Mouse (Mus musculus) hindbrain, embryonic 10.5 days (tissue): ENCODE measurements around the gene 1700069L16Rik. TPM values are rescaled to one million over a fixed set of nuclear protein-coding genes. Genes with fewer than 3 reads are reported as not detected.

Experiments used
- DNase-seq: peaks from one replicate; pipeline ENCODE4 v3.0.0-alpha.2; 2017; ENCODE audit warnings: low spot score
- H3K27ac ChIP-seq: fragments of 300-500 bp; sonication (generic); 2 replicates; pipeline ENCODE4 v1.5.1; 2016; ENCODE audit warnings: mild to moderate bottlenecking, moderate library complexity
- H3K27me3 ChIP-seq: fragments of 300-500 bp; sonication (generic); 2 replicates; pipeline ENCODE4 v1.6.1; 2016; ENCODE audit warnings: mild to moderate bottlenecking; ENCODE audit not compliant: poor library complexity, insufficient read depth, severe bottlenecking
- H3K36me3 ChIP-seq: fragments of 300-500 bp; sonication (generic); 2 replicates; pipeline ENCODE4 v1.6.1; 2016; ENCODE audit warnings: mild to moderate bottlenecking, moderate library complexity
- H3K4me1 ChIP-seq: fragments of 300-500 bp; sonication (generic); replicated peaks from 2 replicates; pipeline ENCODE4 v1.6.1; 2016; ENCODE audit warnings: mild to moderate bottlenecking
- H3K4me3 ChIP-seq: fragments of 300-500 bp; sonication (generic); 2 replicates; pipeline ENCODE4 v1.5.1; 2016; ENCODE audit warnings: mild to moderate bottlenecking, moderate library complexity
- H3K9me3 ChIP-seq: fragments of 300-500 bp; sonication (generic); 2 replicates; pipeline ENCODE4 v1.6.1; 2016; ENCODE audit warnings: mild to moderate bottlenecking, moderate library complexity
- WGBS: fragments of 180-500 bp; shearing (Covaris S2); methylation state at CpG from one replicate; pipeline ENCODE4 v1.1.7; 2016; 5-methylcytosine and 5-hydroxymethylcytosine counted together
- polyA plus RNA-seq: library from polyadenylated mRNA; unstranded; fragments of >200 nt; fragmentation: Nextera tagmentation; extraction: Ambion mirVana; gene quantifications from 2 replicates; pipeline ENCODE4 v1.2.1, GENCODE M21; 2016

The 1700069L16Rik gene
- polyA plus RNA-seq, 1 experiment from 2014 or later, result not detected

DNA sequence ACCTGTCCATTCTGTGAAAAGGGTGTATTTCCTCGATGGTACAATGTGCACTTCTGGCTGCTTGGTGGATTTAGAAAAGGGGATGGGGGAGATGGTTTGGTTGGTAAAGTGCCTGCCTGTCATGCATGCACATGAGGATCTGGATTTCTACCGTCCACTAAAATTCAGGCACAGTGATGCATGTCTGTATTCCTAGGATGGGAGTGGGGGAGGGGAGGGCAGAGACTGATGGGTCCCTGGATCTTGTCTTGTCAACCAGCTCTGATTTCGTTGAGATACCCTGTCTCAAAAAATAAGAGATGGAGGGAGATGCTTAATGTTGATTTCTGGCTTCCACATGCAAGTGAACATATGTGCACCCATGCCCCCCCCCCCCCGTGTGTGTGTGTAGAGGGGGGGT lies 30.6 kb downstream of the 1700069L16Rik start:
- H3K4me3 ChIP-seq, result no peak overlapping the region
- 74% methylated on average over 4 of the region's 4 CpGs for WGBS
- H3K4me1 ChIP-seq, result peaks cover 25% of the 10 kb centered on the region
- H3K36me3 ChIP-seq, result no peaks in the 10 kb centered on the region
- no peak for DNase-seq
- no peak overlapping the region for H3K27ac ChIP-seq
- H3K9me3 ChIP-seq, result peaks cover 6% of the 10 kb centered on the region
- H3K27me3 ChIP-seq, result no peaks in the 10 kb centered on the region

DNA sequence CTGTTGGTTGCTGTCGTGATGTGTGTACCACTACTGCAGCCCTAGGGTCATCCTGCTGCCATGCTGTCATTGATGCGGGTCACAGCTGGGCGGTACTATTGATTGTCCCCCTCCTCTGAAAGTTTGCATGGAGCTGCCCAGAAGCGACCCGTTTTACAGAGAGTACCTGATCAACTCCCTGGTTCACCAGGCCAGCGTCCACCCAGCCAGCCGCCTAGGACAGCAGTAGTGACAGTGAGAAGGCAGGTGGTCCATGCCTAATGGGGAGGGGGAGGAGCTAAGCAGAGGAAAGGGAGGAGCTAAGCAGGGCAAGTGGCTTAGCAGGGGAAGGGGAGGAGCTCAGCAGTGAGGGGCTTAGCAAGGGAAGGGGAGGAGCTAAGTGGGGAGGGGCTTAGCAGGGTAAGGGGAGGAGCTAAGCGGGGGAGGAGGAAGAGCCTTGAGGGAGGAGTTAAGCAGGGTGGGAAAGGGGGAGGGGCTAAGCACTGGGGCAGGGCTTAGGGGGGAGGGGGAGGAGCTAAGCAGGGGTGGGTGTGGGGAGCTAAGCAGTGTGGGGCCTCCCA lies 31.3 kb downstream of the 1700069L16Rik start:
- peaks cover 29% of the 10 kb centered on the region for H3K4me1 ChIP-seq
- no peak overlapping the region for H3K27ac ChIP-seq
- no peak for DNase-seq
- H3K27me3 ChIP-seq, result no peaks in the 10 kb centered on the region
- 87% methylated on average over 8 of the region's 8 CpGs for WGBS
- no peak overlapping the region for H3K4me3 ChIP-seq
- H3K9me3 ChIP-seq, result peaks cover 6% of the 10 kb centered on the region
- no peaks in the 10 kb centered on the region for H3K36me3 ChIP-seq

DNA sequence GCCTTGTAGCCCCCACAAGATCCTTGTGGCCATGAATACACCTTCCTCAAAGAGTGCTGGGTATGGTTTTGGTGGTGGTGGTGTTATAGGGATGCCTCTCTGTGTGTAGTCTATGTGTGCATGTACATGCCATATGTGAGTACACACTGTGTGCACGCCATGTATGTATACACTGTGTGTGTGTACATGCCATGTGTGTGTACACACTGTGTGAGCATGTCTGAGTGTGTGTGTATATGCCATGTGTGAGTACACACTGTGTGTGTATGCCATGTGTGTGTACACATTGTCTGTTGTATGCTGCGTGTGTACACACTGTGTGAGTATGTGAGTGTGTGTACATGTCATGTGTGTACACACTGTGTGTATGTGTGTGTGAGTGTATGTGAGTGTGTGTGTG lies 33.7 kb downstream of the 1700069L16Rik start:
- no peaks in the 10 kb centered on the region for H3K27me3 ChIP-seq
- 92% methylated on average over 2 of the region's 2 CpGs for WGBS
- H3K9me3 ChIP-seq, result peaks cover 6% of the 10 kb centered on the region
- no peak for DNase-seq
- H3K27ac ChIP-seq, result no peak overlapping the region
- no peaks in the 10 kb centered on the region for H3K36me3 ChIP-seq
- peaks cover 29% of the 10 kb centered on the region for H3K4me1 ChIP-seq
- no peak overlapping the region for H3K4me3 ChIP-seq

GRCm38 (mm10) chr5:113690069-113690548 lies 34.5 kb downstream of the 1700069L16Rik start:
- Histone ChIP-seq H3K27me3 (no peaks in the 10 kb centered on the region), H3K9me3 (peaks cover 6% of the 10 kb centered on the region), H3K4me3 (no peak overlapping the region), H3K36me3 (no peaks in the 10 kb centered on the region), H3K4me1 (peaks cover 29% of the 10 kb centered on the region), H3K27ac (no peak overlapping the region)
- 70% methylated on average over 15 of the region's 15 CpGs for WGBS
- DNase-seq, result no peak

DNA sequence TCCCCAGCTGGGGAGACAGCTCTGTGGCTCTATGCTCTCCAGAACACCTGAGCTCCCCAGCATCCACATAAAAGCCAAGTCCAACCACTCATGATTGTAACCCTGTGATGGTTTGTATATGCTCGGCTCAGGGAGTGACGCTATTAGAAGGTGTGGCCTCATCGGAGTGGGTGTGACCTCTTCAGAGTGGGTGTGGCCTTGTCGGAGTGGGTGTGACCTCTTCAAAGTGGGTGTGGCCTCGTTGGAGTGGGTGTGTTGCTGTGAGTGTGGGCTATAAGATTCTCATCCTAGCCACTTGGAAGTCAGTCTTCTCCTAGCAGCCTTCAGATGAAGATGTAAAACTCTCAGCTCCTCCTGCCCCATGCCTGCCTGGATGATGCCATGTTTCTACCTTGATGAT lies 37.1 kb downstream of the 1700069L16Rik start:
- 85% methylated on average over 5 of the region's 5 CpGs for WGBS
- H3K9me3 ChIP-seq, result no peaks in the 10 kb centered on the region; the same call in 1 of the 2 replicates
- no peak overlapping the region for H3K4me3 ChIP-seq
- H3K27me3 ChIP-seq, result no peaks in the 10 kb centered on the region
- no peak for DNase-seq
- no peaks in the 10 kb centered on the region for H3K36me3 ChIP-seq
- peaks cover 24% of the 10 kb centered on the region for H3K4me1 ChIP-seq
- no peak overlapping the region for H3K27ac ChIP-seq

DNA sequence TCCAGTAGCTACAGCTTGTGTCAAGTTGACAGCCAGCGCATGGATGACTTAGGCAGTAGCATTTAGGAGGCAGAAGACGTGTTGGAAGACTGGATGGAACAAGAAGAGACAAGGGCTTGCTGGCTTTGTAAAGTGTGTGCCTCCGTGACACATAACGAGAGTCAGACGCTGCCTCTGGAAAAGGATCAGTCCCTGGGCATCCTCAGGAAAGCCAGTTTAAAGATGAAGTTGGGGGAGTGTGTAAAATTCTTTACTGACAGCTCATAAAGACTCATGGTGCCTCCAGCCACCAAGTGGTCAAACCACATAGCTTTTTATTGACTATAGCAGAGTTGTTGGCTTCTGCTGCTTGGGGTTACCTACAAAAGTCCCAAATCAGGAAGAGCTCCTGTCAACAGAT lies 39.1 kb downstream of the 1700069L16Rik start:
- Histone ChIP-seq H3K27me3 (no peaks in the 10 kb centered on the region), H3K4me1 (peaks cover 30% of the 10 kb centered on the region), H3K27ac (no peak overlapping the region), H3K4me3 (no peak overlapping the region), H3K9me3 (no peaks in the 10 kb centered on the region; the same call in 1 of the 2 replicates), H3K36me3 (no peaks in the 10 kb centered on the region)
- 78% methylated on average over 5 of the region's 5 CpGs for WGBS
- no peak for DNase-seq

- H3K9me3 ChIP-seq, result peaks cover 3% of the 10 kb centered on the region; the same call in 1 of the 2 replicates
- DNase-seq, result no peak
- no peaks in the 10 kb centered on the region for H3K36me3 ChIP-seq
- no peak overlapping the region for H3K4me3 ChIP-seq
- H3K27me3 ChIP-seq, result no peaks in the 10 kb centered on the region
- peaks cover 17% of the 10 kb centered on the region for H3K4me1 ChIP-seq
- WGBS, result 73% methylated on average over 5 of the region's 5 CpGs
- H3K27ac ChIP-seq, result 0 out of 2 replicates have a peak overlapping the region, but pooled peaks have one; percentile 16
Observed at GRCm38 (mm10) chr5:113683246-113683645, 41.3 kb downstream of the 1700069L16Rik start.

DNA sequence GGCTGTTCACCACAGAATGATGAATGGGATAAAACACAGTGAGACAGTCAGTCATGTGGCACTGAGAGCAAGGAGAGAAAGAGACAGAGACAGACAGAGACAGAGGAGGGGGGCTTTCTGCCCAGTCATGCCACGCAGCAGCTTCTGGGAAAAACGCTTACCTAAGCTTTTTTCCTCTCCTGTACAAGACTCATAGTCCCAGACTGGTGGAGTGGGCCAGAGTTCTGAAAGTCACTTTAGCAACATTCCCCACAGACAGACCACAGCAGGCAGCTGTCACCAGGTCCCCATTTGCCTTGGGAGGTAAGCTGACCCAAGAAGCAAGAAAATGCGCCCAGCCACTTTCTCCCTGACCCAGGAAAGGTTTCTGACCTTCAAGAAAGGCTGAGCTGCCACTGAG lies 42.1 kb downstream of the 1700069L16Rik start:
- H3K4me3 ChIP-seq, result no peak overlapping the region
- no peaks in the 10 kb centered on the region for H3K27me3 ChIP-seq
- H3K4me1 ChIP-seq, result peaks cover 17% of the 10 kb centered on the region
- no peaks in the 10 kb centered on the region for H3K36me3 ChIP-seq
- H3K9me3 ChIP-seq, result peaks cover 3% of the 10 kb centered on the region; the same call in 1 of the 2 replicates
- WGBS, result 83% methylated on average over 3 of the region's 3 CpGs
- H3K27ac ChIP-seq, result no peak overlapping the region
- DNase-seq, result no peak

DNA sequence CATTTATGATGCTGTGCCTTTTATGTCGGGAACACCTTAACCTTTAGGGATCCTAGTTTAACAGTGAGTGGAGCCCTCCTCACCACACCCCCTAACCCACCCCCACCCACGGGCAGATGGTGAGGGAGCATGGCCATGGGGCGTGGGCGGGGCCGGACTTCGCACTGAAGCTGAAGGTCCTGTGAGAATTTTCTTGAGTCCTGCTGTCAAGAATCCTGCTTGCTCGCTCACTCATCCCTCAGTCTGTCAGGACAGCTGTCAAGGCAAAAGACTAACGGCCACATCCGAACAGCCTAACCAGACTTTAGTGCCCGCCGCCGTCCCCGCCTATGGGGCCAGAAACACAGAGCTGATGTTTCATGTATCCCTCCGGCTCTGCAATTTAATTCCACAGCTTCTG lies 43.4 kb downstream of the 1700069L16Rik start:
- Histone ChIP-seq H3K36me3 (no peaks in the 10 kb centered on the region), H3K27ac (0 out of 2 replicates have a peak overlapping the region, but pooled peaks have one; percentile 30), H3K4me1 (peaks cover 17% of the 10 kb centered on the region), H3K9me3 (0 out of 2 replicates have a peak, but pooled peaks cover 3% of the 10 kb centered on the region), H3K27me3 (no peaks in the 10 kb centered on the region), H3K4me3 (no peak overlapping the region)
- 77% methylated on average over 14 of the region's 14 CpGs for WGBS
- DNase-seq, result peak; percentile 16

GRCm38 (mm10) chr5:113679509-113679908 lies 45.1 kb downstream of the 1700069L16Rik start:
- no peak for DNase-seq
- Histone ChIP-seq H3K4me3 (no peak overlapping the region), H3K4me1 (peaks cover 17% of the 10 kb centered on the region), H3K27ac (no peak overlapping the region), H3K27me3 (no peaks in the 10 kb centered on the region), H3K9me3 (0 out of 2 replicates have a peak, but pooled peaks cover 3% of the 10 kb centered on the region), H3K36me3 (no peaks in the 10 kb centered on the region)
- WGBS, result 91% methylated on average over 4 of the region's 4 CpGs

DNA sequence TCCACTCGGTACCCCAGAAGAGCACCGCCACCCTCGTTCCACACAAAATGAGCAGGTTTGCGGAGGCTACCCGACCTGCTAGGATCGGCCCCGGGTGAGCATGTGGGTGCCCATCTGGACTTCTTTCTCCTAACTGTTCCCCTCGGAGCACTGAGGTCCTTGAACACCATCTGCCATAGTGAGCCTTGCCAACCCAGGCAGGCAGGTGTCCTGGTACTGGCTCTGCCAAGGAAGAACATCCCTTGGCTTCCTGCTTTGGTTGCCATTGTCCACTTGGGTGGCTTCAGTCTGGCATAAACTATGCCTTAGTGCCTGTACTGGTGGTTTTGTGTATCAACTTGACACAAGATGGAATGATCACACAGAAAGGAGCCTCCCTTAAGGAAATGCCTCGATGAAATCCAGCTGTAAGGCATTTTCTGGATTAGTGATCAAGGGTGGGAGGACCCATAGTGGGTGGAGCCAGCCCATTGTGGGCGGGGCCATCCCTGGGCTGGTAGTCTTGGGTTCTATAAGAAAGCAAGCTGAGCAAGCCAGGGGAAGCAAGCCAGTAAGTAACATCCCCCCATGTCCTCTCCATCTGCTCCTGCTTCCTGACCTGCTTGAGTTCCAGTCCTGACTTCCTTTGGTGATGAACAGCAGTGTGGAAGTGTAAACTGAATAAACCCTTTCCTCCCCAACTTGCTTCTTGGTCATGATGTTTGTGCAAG lies 45.7 kb downstream of the 1700069L16Rik start:
- DNase-seq, result no peak
- Histone ChIP-seq H3K4me3 (no peak overlapping the region), H3K9me3 (0 out of 2 replicates have a peak, but pooled peaks cover 3% of the 10 kb centered on the region), H3K27ac (no peak overlapping the region), H3K36me3 (no peaks in the 10 kb centered on the region), H3K4me1 (peaks cover 17% of the 10 kb centered on the region), H3K27me3 (no peaks in the 10 kb centered on the region)
- 85% methylated on average over 10 of the region's 10 CpGs for WGBS

DNA sequence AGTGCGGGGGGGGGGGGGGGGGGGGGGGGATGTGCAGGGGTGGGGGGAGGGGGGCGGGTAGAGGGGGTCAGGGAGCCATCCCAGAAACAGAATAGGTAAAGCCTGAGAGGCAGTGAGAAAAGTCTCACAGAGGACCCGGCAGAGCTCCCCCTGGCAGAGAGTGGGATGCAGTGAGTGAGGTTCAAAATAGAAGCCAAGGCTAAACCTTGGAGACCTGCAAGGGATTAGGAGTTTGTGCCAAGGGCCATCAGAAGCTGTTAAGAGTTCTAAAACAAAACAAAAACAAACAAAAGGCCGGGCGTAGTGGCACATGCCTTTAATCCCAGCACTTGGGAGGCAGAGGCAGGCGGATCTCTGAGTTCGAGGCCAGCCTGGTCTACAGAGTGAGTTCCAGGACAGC lies 47.0 kb downstream of the 1700069L16Rik start:
- H3K4me3 ChIP-seq, result no peak overlapping the region
- 75% methylated on average over 6 of the region's 7 CpGs for WGBS
- peaks cover 9% of the 10 kb centered on the region; the same call in 1 of the 2 replicates for H3K4me1 ChIP-seq
- DNase-seq, result no peak
- H3K27ac ChIP-seq, result no peak overlapping the region
- H3K27me3 ChIP-seq, result no peaks in the 10 kb centered on the region
- H3K36me3 ChIP-seq, result no peaks in the 10 kb centered on the region
- 0 out of 2 replicates have a peak, but pooled peaks cover 3% of the 10 kb centered on the region for H3K9me3 ChIP-seq

DNA sequence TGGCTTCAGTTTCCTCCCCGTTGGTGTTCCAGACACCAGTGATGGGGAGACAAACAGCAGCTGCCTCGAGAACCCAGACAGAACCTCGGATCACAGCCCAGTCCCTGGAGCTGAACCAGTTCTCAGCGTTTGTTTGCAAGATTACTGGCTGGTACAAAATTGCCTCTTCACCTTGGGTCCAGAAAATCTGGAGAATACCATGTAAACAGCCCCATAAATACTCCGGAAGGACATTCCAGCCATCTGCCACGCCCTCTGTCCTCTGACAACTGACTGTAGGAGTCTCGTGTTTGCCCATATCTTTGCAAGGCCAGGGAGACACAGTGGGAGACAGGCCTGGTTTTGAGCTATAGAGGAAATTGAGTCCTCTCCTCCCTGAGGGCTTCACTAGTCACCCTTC lies 49.7 kb downstream of the 1700069L16Rik start:
- no peak for DNase-seq
- WGBS, result 76% methylated on average over 7 of the region's 7 CpGs
- no peak overlapping the region for H3K27ac ChIP-seq
- no peak overlapping the region for H3K4me3 ChIP-seq
- no peaks in the 10 kb centered on the region for H3K4me1 ChIP-seq
- H3K27me3 ChIP-seq, result no peaks in the 10 kb centered on the region
- 0 out of 2 replicates have a peak, but pooled peaks cover under 1% of the 10 kb centered on the region for H3K9me3 ChIP-seq
- H3K36me3 ChIP-seq, result no peaks in the 10 kb centered on the region
